24 mouse cellular contexts compared by ENCODE assay signal in the genomic region with DNA sequence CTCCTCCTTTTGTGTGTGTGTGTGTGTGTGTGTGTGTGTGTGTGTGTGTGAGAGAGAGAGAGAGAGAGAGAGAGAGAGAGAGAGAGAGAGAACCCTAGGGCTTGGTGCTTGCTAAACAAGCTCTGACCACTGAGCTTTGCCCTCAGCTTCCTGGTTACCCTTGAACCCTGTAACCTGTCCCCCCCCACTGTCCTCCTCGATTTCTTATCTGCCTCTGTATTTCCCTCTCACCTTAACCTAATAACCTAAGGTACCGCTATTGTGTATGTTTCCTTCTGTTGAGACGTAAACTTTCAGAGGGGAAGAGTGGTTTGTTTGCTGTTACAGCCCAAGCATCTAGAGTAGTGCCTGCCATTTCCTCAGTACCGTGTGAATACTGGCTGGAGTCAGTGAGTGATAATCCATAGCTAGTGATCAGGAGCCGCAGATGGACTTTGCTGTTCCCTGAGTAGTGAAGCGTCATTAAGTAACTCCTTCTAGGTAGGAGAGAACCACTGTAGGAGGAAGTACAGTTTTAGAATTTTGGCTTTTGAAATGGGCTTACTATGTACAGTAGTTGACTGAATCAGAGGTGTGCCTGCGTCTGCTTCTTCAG. TPM values are rescaled to one million over a fixed set of nuclear protein-coding genes. Genes with fewer than 3 reads are reported as not detected.
DNase-seq lines count a peak whose midpoint lies in the region; ATAC-seq and TF ChIP-seq lines count a peak whose summit lies in the region.
"Had no signal": no experiment of that assay in that cellular context is flagged by ENCODE, and none has a peak within 500 bp of the region (broad histone marks: within the 10 kb centered on the region; RNA-seq: fewer than 3 reads in every experiment).

No protein-coding gene starts in this region.

- H3K27ac ChIP-seq in heart, embryonic 10.5 days: no peak overlapping the region
- H3K27ac ChIP-seq in liver, adult 2 months (replicated peaks; ENCODE audit: insufficient read depth, low read depth, low read length): peak overlapping the region; percentile 85
- H3K27ac ChIP-seq in liver, embryonic 11.5 days (ENCODE audit: low read depth, low read length): no peak overlapping the region
- H3K27ac ChIP-seq in intestine, postnatal 0 days (ENCODE audit: low read depth, low read length): no peak overlapping the region; the same call in 1 of the 2 replicates
- H3K27ac ChIP-seq in embryonic facial prominence, embryonic 10.5 days (replicated peaks): no peak overlapping the region
- H3K27ac ChIP-seq: embryonic facial prominence, embryonic 15.5 days; forebrain, embryonic 10.5 days; gastrocnemius, adult 2 months; hindbrain, embryonic 15.5 days had no signal

- H3K79me2 ChIP-seq in liver, adult 2 months (ENCODE audit: control insufficient read depth, insufficient read depth, low read length): peaks cover 32% of the 10 kb centered on the region; the same call in 1 of the 2 replicates

- peak; percentile 24 for DNase-seq in heart, embryonic 10.5 days (ENCODE audit: low spot score)
- no peak for DNase-seq in heart, postnatal 14 days
- DNase-seq in liver, adult 2 months (ENCODE audit: extremely low read depth, low read depth, low spot score): peak; percentile 74
- DNase-seq in liver, embryonic 11.5 days (ENCODE audit: low spot score): no peak
- DNase-seq in yolk sac, embryonic 10.5 days (ENCODE audit: low spot score): peak; percentile 58
- DNase-seq in embryonic facial prominence, embryonic 10.5 days (ENCODE audit: low spot score): no peak
- DNase-seq: adrenal gland, postnatal 14 days; cerebellum, adult 11-12 months; cerebellum, adult 9-11 months; cerebellum, postnatal 36 days; gastrocnemius, adult 2 months; gastrocnemius, postnatal 36 days; heart, adult 18-20 months; heart, postnatal 36 days had no signal

- WGBS in heart, embryonic 10.5 days: 88% methylated on average over 7 of the region's 7 CpGs
- 28% methylated on average over 7 of the region's 7 CpGs for WGBS in liver, adult 2 months
- WGBS in liver, embryonic 11.5 days: 85% methylated on average over 7 of the region's 7 CpGs
- WGBS in intestine, postnatal 0 days: 52% methylated on average over 7 of the region's 7 CpGs
- WGBS in embryonic facial prominence, embryonic 10.5 days: 93% methylated on average over 7 of the region's 7 CpGs

- H3K9me3 ChIP-seq in heart, embryonic 10.5 days: no peaks in the 10 kb centered on the region
- no peaks in the 10 kb centered on the region for H3K9me3 ChIP-seq in liver, embryonic 11.5 days (ENCODE audit: control insufficient read depth, low read length)
- no peaks in the 10 kb centered on the region for H3K9me3 ChIP-seq in intestine, postnatal 0 days (ENCODE audit: control insufficient read depth)
- H3K9me3 ChIP-seq in embryonic facial prominence, embryonic 10.5 days: no peaks in the 10 kb centered on the region
- H3K9me3 ChIP-seq: embryonic facial prominence, embryonic 15.5 days; forebrain, embryonic 10.5 days; heart, embryonic 12.5 days; hindbrain, embryonic 15.5 days had no signal

- no peak overlapping the region for H3K4me3 ChIP-seq in heart, embryonic 10.5 days
- H3K4me3 ChIP-seq in liver, adult 2 months (ENCODE audit: insufficient read depth, low read depth, low read length): no peak overlapping the region
- no peak overlapping the region for H3K4me3 ChIP-seq in liver, embryonic 11.5 days (ENCODE audit: low read depth, low read length)
- no peak overlapping the region for H3K4me3 ChIP-seq in intestine, postnatal 0 days (ENCODE audit: low read depth, low read length)
- H3K4me3 ChIP-seq in embryonic facial prominence, embryonic 10.5 days: no peak overlapping the region
- H3K4me3 ChIP-seq: embryonic facial prominence, embryonic 15.5 days; erythroblast, embryonic 14.5 days; forebrain, embryonic 10.5 days; gastrocnemius, adult 2 months; heart, embryonic 12.5 days; hindbrain, embryonic 15.5 days had no signal

- no peak for ATAC-seq in liver, embryonic 11.5 days (replicated peaks; ENCODE audit: low FRiP score)
- peak; percentile 48 for ATAC-seq in intestine, postnatal 0 days
- ATAC-seq: activated CD4-positive, CD25-positive, alpha-beta regulatory T cell, adult 4 months; forebrain, embryonic 14.5 days; Patski had no signal

- TF ChIP-seq CTCF in liver, adult 2 months (IDR thresholded peaks at IDR 0.05; ENCODE audit: low read depth, low read length): no peak
- TF ChIP-seq CTCF in intestine, postnatal 0 days (IDR thresholded peaks at IDR 0.05; ENCODE audit: low read depth): no peak

- H3K27me3 ChIP-seq in heart, embryonic 10.5 days (ENCODE audit: insufficient read depth, poor library complexity, severe bottlenecking): no peaks in the 10 kb centered on the region
- no peaks in the 10 kb centered on the region for H3K27me3 ChIP-seq in liver, adult 2 months (ENCODE audit: control insufficient read depth, insufficient read depth, low read length)
- H3K27me3 ChIP-seq in liver, embryonic 11.5 days (replicated peaks; ENCODE audit: control insufficient read depth, insufficient read depth, low read length): no peaks in the 10 kb centered on the region
- no peaks in the 10 kb centered on the region for H3K27me3 ChIP-seq in intestine, postnatal 0 days (replicated peaks; ENCODE audit: control insufficient read depth, insufficient read depth, low read length)
- H3K27me3 ChIP-seq in embryonic facial prominence, embryonic 10.5 days (replicated peaks; ENCODE audit: low read depth, poor library complexity, severe bottlenecking): no peaks in the 10 kb centered on the region
- H3K27me3 ChIP-seq: CH12.LX; embryonic facial prominence, embryonic 15.5 days; heart, embryonic 12.5 days; hindbrain, embryonic 15.5 days; Patski had no signal

- H3K4me1 ChIP-seq in heart, embryonic 10.5 days: no peaks in the 10 kb centered on the region
- H3K4me1 ChIP-seq in liver, adult 2 months (ENCODE audit: control insufficient read depth, insufficient read depth, low read length): peaks cover 30% of the 10 kb centered on the region
- peaks cover 9% of the 10 kb centered on the region for H3K4me1 ChIP-seq in liver, embryonic 11.5 days (replicated peaks; ENCODE audit: control insufficient read depth, insufficient read depth, low read length)
- no peaks in the 10 kb centered on the region; the same call in 1 of the 2 replicates for H3K4me1 ChIP-seq in intestine, postnatal 0 days (replicated peaks; ENCODE audit: control insufficient read depth, insufficient read depth, low read length)
- H3K4me1 ChIP-seq in embryonic facial prominence, embryonic 10.5 days: peaks cover 6% of the 10 kb centered on the region

- no peak for TF ChIP-seq POLR2A in liver, adult 2 months (IDR thresholded peaks at IDR 0.05; ENCODE audit: extremely low read depth, insufficient read depth, low read length)

- intact Hi-C loops in heart, postnatal 14 days (cut with DNase I): loop anchor here (10.0 kb wide), 1 partner anchor 214 kb away; no protein-coding TSS in a partner anchor

- H3K4me2 ChIP-seq in liver, embryonic 11.5 days: no peak overlapping the region
- H3K4me2 ChIP-seq in intestine, postnatal 0 days (replicated peaks; ENCODE audit: low read depth): no peak overlapping the region
- H3K4me2 ChIP-seq: embryonic facial prominence, embryonic 15.5 days; heart, embryonic 12.5 days; hindbrain, embryonic 15.5 days had no signal

- peak overlapping the region; percentile 24; the same call in 1 of the 2 replicates for H3K9ac ChIP-seq in liver, adult 2 months (ENCODE audit: low read depth, low read length)
- H3K9ac ChIP-seq in liver, embryonic 11.5 days (ENCODE audit: low read depth, low read length): no peak overlapping the region
- no peak overlapping the region for H3K9ac ChIP-seq in intestine, postnatal 0 days (ENCODE audit: low read depth, low read length)
- H3K9ac ChIP-seq: embryonic facial prominence, embryonic 15.5 days; heart, embryonic 12.5 days; hindbrain, embryonic 15.5 days had no signal

- H3K36me3 ChIP-seq in heart, embryonic 10.5 days: peaks cover 69% of the 10 kb centered on the region
- H3K36me3 ChIP-seq in liver, adult 2 months (ENCODE audit: control insufficient read depth, insufficient read depth, low read length): peaks cover 44% of the 10 kb centered on the region
- H3K36me3 ChIP-seq in liver, embryonic 11.5 days (ENCODE audit: control insufficient read depth, insufficient read depth, low read length): peaks cover 30% of the 10 kb centered on the region
- peaks cover 47% of the 10 kb centered on the region for H3K36me3 ChIP-seq in intestine, postnatal 0 days (ENCODE audit: control insufficient read depth, insufficient read depth)
- peaks cover 85% of the 10 kb centered on the region for H3K36me3 ChIP-seq in embryonic facial prominence, embryonic 10.5 days (replicated peaks)

RNA-seq across cellular contexts. Expression of a gene that starts 5.0 kb away (rescaled TPM):
- polyA plus RNA-seq in heart, embryonic 10.5 days (2016; fragmentation: Nextera tagmentation; extraction: Ambion mirVana): 61.5 and 70.6 TPM in 2 replicates
- 10 to 100 TPM; 23.8 to 25.5 TPM for total RNA-seq in heart, postnatal 14 days (2021)
- 22.1 and 26.5 TPM in 2 replicates for total RNA-seq in liver, adult 2 months (2014; rRNA removed)
- polyA plus RNA-seq in liver, adult 2 months (2012; rRNA removed): 18.8 and 19.4 TPM in 2 replicates
- 39.8 and 44.4 TPM in 2 replicates for polyA plus RNA-seq in liver, embryonic 11.5 days (2014; fragmentation: Nextera tagmentation; extraction: Ambion mirVana)
- polyA plus RNA-seq in intestine, postnatal 0 days (2015; fragmentation: Nextera tagmentation; extraction: Ambion mirVana): 45.8 and 48.7 TPM in 2 replicates
- polyA plus RNA-seq in embryonic facial prominence, embryonic 10.5 days (2016; fragmentation: Nextera tagmentation; extraction: Ambion mirVana): 54.8 and 58.2 TPM in 2 replicates

RNA-seq across cellular contexts. Expression of a gene that starts 23.3 kb away (rescaled TPM):
- polyA plus RNA-seq in heart, embryonic 10.5 days (2016; fragmentation: Nextera tagmentation; extraction: Ambion mirVana): 0.74 and 0.85 TPM in 2 replicates
- 1 to 10 TPM; 2.5 to 3.6 TPM for total RNA-seq in heart, postnatal 14 days (2021)
- 1.5 and 1.6 TPM in 2 replicates for total RNA-seq in liver, adult 2 months (2014; rRNA removed)
- polyA plus RNA-seq in liver, adult 2 months (2012; rRNA removed): 0.66 and 0.99 TPM in 2 replicates
- 2.7 and 3.5 TPM in 2 replicates for polyA plus RNA-seq in liver, embryonic 11.5 days (2014; fragmentation: Nextera tagmentation; extraction: Ambion mirVana)
- polyA plus RNA-seq in intestine, postnatal 0 days (2015; fragmentation: Nextera tagmentation; extraction: Ambion mirVana): 2.1 and 2.2 TPM in 2 replicates
- 1.1 and 1.5 TPM in 2 replicates for polyA plus RNA-seq in embryonic facial prominence, embryonic 10.5 days (2016; fragmentation: Nextera tagmentation; extraction: Ambion mirVana)
- polyA plus RNA-seq: erythroblast, embryonic 14.5 days; Patski had no signal

RNA-seq across cellular contexts. Expression of a gene that starts 42.4 kb away (rescaled TPM):
- polyA plus RNA-seq in heart, embryonic 10.5 days (2016; fragmentation: Nextera tagmentation; extraction: Ambion mirVana): 0.27 and 0.63 TPM in 2 replicates
- 1 to 10 TPM; 3.9 to 4.3 TPM for total RNA-seq in heart, postnatal 14 days (2021)
- total RNA-seq in liver, adult 2 months (2014; rRNA removed): 1.7 and 1.8 TPM in 2 replicates
- 0.52 and 1.1 TPM in 2 replicates for polyA plus RNA-seq in liver, adult 2 months (2012; rRNA removed)
- polyA plus RNA-seq in liver, embryonic 11.5 days (2014; fragmentation: Nextera tagmentation; extraction: Ambion mirVana): 3.2 and 3.6 TPM in 2 replicates
- polyA plus RNA-seq in intestine, postnatal 0 days (2015; fragmentation: Nextera tagmentation; extraction: Ambion mirVana): 1.4 and 1.8 TPM in 2 replicates
- polyA plus RNA-seq in embryonic facial prominence, embryonic 10.5 days (2016; fragmentation: Nextera tagmentation; extraction: Ambion mirVana): 0.65 and 1.0 TPM in 2 replicates
- total RNA-seq: CH12.LX had no signal
- polyA plus RNA-seq: erythroblast, embryonic 14.5 days had no signal

RNA-seq across cellular contexts. Expression of a gene that starts 59.5 kb away (rescaled TPM):
- 4.8 and 4.9 TPM in 2 replicates for polyA plus RNA-seq in heart, embryonic 10.5 days (2016; fragmentation: Nextera tagmentation; extraction: Ambion mirVana)
- total RNA-seq in heart, postnatal 14 days (2021): 10 to 100 TPM; 30.9 to 31.9 TPM
- 1.7 and 2.3 TPM in 2 replicates for total RNA-seq in liver, adult 2 months (2014; rRNA removed)
- polyA plus RNA-seq in liver, adult 2 months (2012; rRNA removed): 3.1 and 3.3 TPM in 2 replicates
- polyA plus RNA-seq in liver, embryonic 11.5 days (2014; fragmentation: Nextera tagmentation; extraction: Ambion mirVana): 3.8 and 4.0 TPM in 2 replicates
- 2.8 and 2.9 TPM in 2 replicates for polyA plus RNA-seq in intestine, postnatal 0 days (2015; fragmentation: Nextera tagmentation; extraction: Ambion mirVana)
- polyA plus RNA-seq in embryonic facial prominence, embryonic 10.5 days (2016; fragmentation: Nextera tagmentation; extraction: Ambion mirVana): 2.9 and 3.0 TPM in 2 replicates

Comparison
In these comparisons a context has a peak if more than half of its experiments do, and no peak if none do; other contexts are left out.
1. DNase-seq: peak in heart, embryonic 10.5 days (single experiment), liver, adult 2 months (single experiment) and yolk sac, embryonic 10.5 days (single experiment); none in heart, postnatal 14 days (0 of 2), liver, embryonic 11.5 days (single experiment) and embryonic facial prominence, embryonic 10.5 days (single experiment).